8 mouse cellular contexts compared by ENCODE assay signal in the genomic region with DNA sequence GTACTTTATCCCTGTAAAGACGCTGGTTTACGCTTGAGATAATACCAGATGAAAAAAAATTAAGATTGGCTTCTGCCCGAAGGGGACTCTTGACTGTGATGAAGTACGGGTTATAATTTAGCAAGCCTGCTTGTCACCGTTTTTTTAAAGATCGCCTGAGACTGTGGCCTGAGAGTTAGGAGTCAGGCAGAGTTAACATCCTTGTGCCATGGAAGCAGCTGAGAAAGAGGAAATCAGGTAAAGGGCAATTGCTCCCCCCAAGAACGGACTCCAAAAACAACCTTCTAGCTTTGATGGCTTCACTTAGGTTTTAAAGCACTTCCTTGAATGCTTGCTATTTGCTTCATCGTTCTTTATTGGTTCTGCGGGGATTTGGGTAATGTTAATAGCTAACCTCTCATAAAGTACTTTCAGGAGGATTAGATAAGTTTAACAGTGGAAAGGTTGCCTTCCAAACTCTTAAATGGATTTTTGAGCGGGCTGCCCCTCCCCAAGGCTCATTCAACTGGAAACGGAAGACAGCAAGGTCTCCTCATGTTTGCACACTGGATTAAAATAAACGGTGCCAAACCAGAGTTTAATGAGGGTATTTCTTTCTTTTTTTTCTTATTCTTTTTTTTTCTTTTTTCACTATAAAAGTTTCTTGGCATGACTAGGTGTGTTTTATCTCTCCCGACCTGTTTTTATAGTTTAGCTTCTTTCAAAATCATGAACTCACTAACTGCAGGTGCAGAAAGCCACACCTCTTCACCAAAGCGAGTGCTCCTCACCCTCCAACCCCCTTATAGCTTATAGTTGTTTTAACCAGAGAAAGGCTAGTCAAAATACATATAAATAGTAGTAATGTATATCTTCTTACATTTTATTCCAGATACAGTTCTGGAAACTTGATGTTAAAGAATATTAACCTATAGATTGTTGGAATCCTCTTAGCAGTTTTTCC. TPM values are rescaled to one million over a fixed set of nuclear protein-coding genes. Genes with fewer than 3 reads are reported as not detected.
DNase-seq lines count a peak whose midpoint lies in the region; ATAC-seq and TF ChIP-seq lines count a peak whose summit lies in the region.

No protein-coding gene starts in this region.

- H3K36me3 ChIP-seq in heart, embryonic 11.5 days (ENCODE audit: control insufficient read depth, insufficient read depth, low read length): no peaks in the 10 kb centered on the region
- H3K36me3 ChIP-seq in midbrain, embryonic 12.5 days: no peaks in the 10 kb centered on the region

- H3K4me1 ChIP-seq in bone marrow, adult 2 months (ENCODE audit: control insufficient read depth, insufficient read depth, low read length): peaks cover 3% of the 10 kb centered on the region
- H3K4me1 ChIP-seq in heart, embryonic 11.5 days (ENCODE audit: control insufficient read depth, insufficient read depth, low read length): peaks cover 3% of the 10 kb centered on the region; the same call in 1 of the 2 replicates
- H3K4me1 ChIP-seq in midbrain, embryonic 12.5 days: peaks cover 17% of the 10 kb centered on the region; the same call in 1 of the 2 replicates

- H3K27ac ChIP-seq in bone marrow, adult 2 months (ENCODE audit: control insufficient read depth, insufficient read depth, low read depth, low read length, poor library complexity): peak overlapping the region; percentile 91
- H3K27ac ChIP-seq in heart, embryonic 11.5 days (ENCODE audit: low read depth, low read length): peak overlapping the region; percentile 98
- H3K27ac ChIP-seq in midbrain, embryonic 12.5 days (replicated peaks): peak overlapping the region; percentile 89

- 1% methylated on average over 14 of the region's 14 CpGs for WGBS in bone marrow, adult 2 months
- 29% methylated on average over 14 of the region's 14 CpGs for WGBS in heart, embryonic 11.5 days (ENCODE audit: insufficient replicate concordance)
- 38% methylated on average over 14 of the region's 14 CpGs for WGBS in midbrain, embryonic 12.5 days

- H3K27me3 ChIP-seq in heart, embryonic 11.5 days (ENCODE audit: control insufficient read depth, insufficient read depth, low read length): no peaks in the 10 kb centered on the region
- no peaks in the 10 kb centered on the region for H3K27me3 ChIP-seq in midbrain, embryonic 12.5 days

- H3K9me3 ChIP-seq in heart, embryonic 11.5 days (replicated peaks; ENCODE audit: control insufficient read depth, low read length): no peaks in the 10 kb centered on the region
- H3K9me3 ChIP-seq in midbrain, embryonic 12.5 days: no peaks in the 10 kb centered on the region; the same call in 1 of the 2 replicates

- peak overlapping the region; percentile 91 for H3K9ac ChIP-seq in heart, embryonic 11.5 days (ENCODE audit: low read depth, low read length)
- H3K9ac ChIP-seq in midbrain, embryonic 12.5 days (replicated peaks): peak overlapping the region; percentile 82

- peak overlapping the region; percentile 80 for H3K4me2 ChIP-seq in heart, embryonic 11.5 days
- H3K4me2 ChIP-seq in midbrain, embryonic 12.5 days (replicated peaks): peak overlapping the region; percentile 88

- peak overlapping the region; percentile 87 for H3K4me3 ChIP-seq in bone marrow, adult 2 months (replicated peaks; ENCODE audit: control insufficient read depth, low read depth, low read length)
- H3K4me3 ChIP-seq in heart, embryonic 11.5 days (ENCODE audit: low read depth, low read length): peak overlapping the region; percentile 93
- peak overlapping the region; percentile 77 for H3K4me3 ChIP-seq in midbrain, embryonic 12.5 days

- no peak for TF ChIP-seq POLR2A in bone marrow, adult 2 months (IDR thresholded peaks at IDR 0.05; ENCODE audit: borderline replicate concordance, control insufficient read depth, low read depth, low read length)

- peak; percentile 11 for DNase-seq in adrenal gland, adult 2 months
- DNase-seq in adrenal gland, postnatal 4 days (ENCODE audit: low spot score in 2 of 2): no peak
- peak; percentile 43 for DNase-seq in kidney, postnatal 14 days
- DNase-seq in testis, postnatal 10 days (ENCODE audit: low spot score): no peak
- DNase-seq in adipocyte (ENCODE audit: low spot score): no peak

- ATAC-seq in heart, embryonic 11.5 days (replicated peaks; ENCODE audit: insufficient number of reproducible peaks, low FRiP score, low TSS enrichment): no peak
- no peak for ATAC-seq in midbrain, embryonic 12.5 days (ENCODE audit: low FRiP score, low read depth)

- TF ChIP-seq CTCF in bone marrow, adult 2 months (IDR thresholded peaks at IDR 0.05; ENCODE audit: control insufficient read depth, insufficient read depth, low read length): no peak

RNA-seq across cellular contexts. Expression of a gene that starts 1.2 kb away (rescaled TPM):
- total RNA-seq in adrenal gland, adult 2 months (2021): 10 to 100 TPM; 42.0 to 43.9 TPM
- 3.8 and 5.4 TPM in 2 replicates for polyA plus RNA-seq in adrenal gland, adult 2 months (2012; rRNA removed)
- 10 to 100 TPM; 45.4 to 47.2 TPM for total RNA-seq in adrenal gland, postnatal 4 days (2021)
- 19.3 and 36.3 TPM in 2 replicates for polyA plus RNA-seq in bone marrow, adult 2 months (2011; ENCODE audit: insufficient read depth, insufficient read length, low replicate concordance, missing spikeins)
- polyA plus RNA-seq in heart, embryonic 11.5 days (2014; fragmentation: Nextera tagmentation; extraction: Ambion mirVana): 4.5 and 9.6 TPM in 2 replicates
- polyA plus RNA-seq in midbrain, embryonic 12.5 days (2016; fragmentation: Nextera tagmentation; extraction: Ambion mirVana): 7.1 and 9.5 TPM in 2 replicates

RNA-seq across cellular contexts. Expression of a gene that starts 1.4 kb away (rescaled TPM):
- 10 to 100 TPM; 40.0 to 42.3 TPM for total RNA-seq in adrenal gland, adult 2 months (2021)
- 11.0 and 11.5 TPM in 2 replicates for polyA plus RNA-seq in adrenal gland, adult 2 months (2012; rRNA removed)
- total RNA-seq in adrenal gland, postnatal 4 days (2021): 10 to 100 TPM; 27.6 to 29.0 TPM
- 5.3 and 8.0 TPM in 2 replicates for polyA plus RNA-seq in bone marrow, adult 2 months (2011; ENCODE audit: insufficient read depth, insufficient read length, low replicate concordance, missing spikeins)
- polyA plus RNA-seq in heart, embryonic 11.5 days (2014; fragmentation: Nextera tagmentation; extraction: Ambion mirVana): 7.0 and 9.0 TPM in 2 replicates
- 9.9 and 10.0 TPM in 2 replicates for polyA plus RNA-seq in midbrain, embryonic 12.5 days (2016; fragmentation: Nextera tagmentation; extraction: Ambion mirVana)

RNA-seq across cellular contexts. Expression of a gene that starts 50.7 kb away (rescaled TPM):
- total RNA-seq in adrenal gland, adult 2 months (2021): under 1 TPM; 0.12 to 0.45 TPM
- polyA plus RNA-seq in adrenal gland, adult 2 months (2012; rRNA removed): 0.09 and 0.15 TPM in 2 replicates
- total RNA-seq in adrenal gland, postnatal 4 days (2021): 1 to 10 TPM; 1.1 to 2.0 TPM
- polyA plus RNA-seq in bone marrow, adult 2 months (2011; ENCODE audit: insufficient read depth, insufficient read length, low replicate concordance, missing spikeins): 6.5 and 10.7 TPM in 2 replicates
- polyA plus RNA-seq in heart, embryonic 11.5 days (2014; fragmentation: Nextera tagmentation; extraction: Ambion mirVana): 5.2 and 7.0 TPM in 2 replicates
- 2.5 and 4.0 TPM in 2 replicates for polyA plus RNA-seq in midbrain, embryonic 12.5 days (2016; fragmentation: Nextera tagmentation; extraction: Ambion mirVana)

RNA-seq across cellular contexts. Expression of a gene that starts 52.2 kb away (rescaled TPM):
- 10 to 100 TPM; 37.6 to 45.8 TPM for total RNA-seq in adrenal gland, adult 2 months (2021)
- 18.9 and 25.7 TPM in 2 replicates for polyA plus RNA-seq in adrenal gland, adult 2 months (2012; rRNA removed)
- total RNA-seq in adrenal gland, postnatal 4 days (2021): 10 to 100 TPM; 54.2 to 55.8 TPM
- polyA plus RNA-seq in bone marrow, adult 2 months (2011; ENCODE audit: insufficient read depth, insufficient read length, low replicate concordance, missing spikeins): 15.0 and 28.4 TPM in 2 replicates
- polyA plus RNA-seq in heart, embryonic 11.5 days (2014; fragmentation: Nextera tagmentation; extraction: Ambion mirVana): 19.1 and 21.6 TPM in 2 replicates
- polyA plus RNA-seq in midbrain, embryonic 12.5 days (2016; fragmentation: Nextera tagmentation; extraction: Ambion mirVana): 42.2 and 43.6 TPM in 2 replicates

Comparison
In these comparisons a context has a peak if more than half of its experiments do, and no peak if none do; other contexts are left out.
1. DNase-seq: peak in adrenal gland, adult 2 months (single experiment) and kidney, postnatal 14 days (single experiment); none in adrenal gland, postnatal 4 days (0 of 2), testis, postnatal 10 days (single experiment) and adipocyte (single experiment).
2. Peak in every context shown above with its lines, with median percentiles within 50 percentile points of each other: H3K27ac ChIP-seq and H3K4me3 ChIP-seq.